Mouse (Mus musculus) embryo, embryonic 11.5 days (tissue): ENCODE data around the gene Ddx39b.
"Not testable (repeated sequence)": the region's sequence is repeated elsewhere in the genome, so short reads cannot be mapped to it uniquely, and the experiment has no call there.

Experiments used
- DNase-seq: peaks from one replicate; pipeline ENCODE4 v3.0.0-alpha.2; 2012; ENCODE audit warnings: low read depth, low spot score

Ddx39b gene

GRCm38 (mm10) chr17:35219601-35220041, 21.9 kb upstream of the Ddx39b start:
- no peak for DNase-seq

GRCm38 (mm10) chr17:35220156-35220952, 21.2 kb upstream of the Ddx39b start, which contains the start of gene Gm16181:
Gene Gm16181, plus strand, starts transcription at chr17:35220834.
- no peak for DNase-seq

- DNase-seq, result no peak
These were observed 19.2 kb upstream of the Ddx39b start for GRCm38 (mm10) chr17:35222299-35222698.

- no peak for DNase-seq
These were observed 16.9 kb upstream of the Ddx39b start for GRCm38 (mm10) chr17:35224641-35225040.

- no peak for DNase-seq
These were observed 16.1 kb upstream of the Ddx39b start for GRCm38 (mm10) chr17:35225456-35225855.

GRCm38 (mm10) chr17:35226561-35227046, 14.9 kb upstream of the Ddx39b start:
- DNase-seq, result no peak

GRCm38 (mm10) chr17:35231022-35231421, 10.5 kb upstream of the Ddx39b start:
- no peak for DNase-seq

- DNase-seq, result peak; percentile 69
These were observed 9.5 kb upstream of the Ddx39b start for GRCm38 (mm10) chr17:35232043-35232442.

- DNase-seq, result no peak
These were observed 8.9 kb upstream of the Ddx39b start for GRCm38 (mm10) chr17:35232659-35233058.

- DNase-seq, result no peak
These were observed 8.2 kb upstream of the Ddx39b start, which contains the start of gene Atp6v1g2 for GRCm38 (mm10) chr17:35233114-35233980. Gene Atp6v1g2, plus strand, starts transcription at chr17:35233660.

GRCm38 (mm10) chr17:35234090-35234489, 7.5 kb upstream of the Ddx39b start:
- not testable (repeated sequence) for DNase-seq

GRCm38 (mm10) chr17:35234903-35235302, 6.6 kb upstream of the Ddx39b start:
- no peak for DNase-seq

- peak; percentile 93 for DNase-seq
These were observed 5.7 kb upstream of the Ddx39b start, which contains the start of gene Nfkbil1 for GRCm38 (mm10) chr17:35235614-35236389. Gene Nfkbil1, minus strand, starts transcription at chr17:35235792.

- DNase-seq, result peak; percentile 88
These were observed 5.2 kb upstream of the Ddx39b start for GRCm38 (mm10) chr17:35236390-35236746.

GRCm38 (mm10) chr17:35236996-35237395, 4.5 kb upstream of the Ddx39b start:
- DNase-seq, result no peak

GRCm38 (mm10) chr17:35237504-35237903, 4.0 kb upstream of the Ddx39b start:
- DNase-seq, result no peak

GRCm38 (mm10) chr17:35239700-35240099, 1.8 kb upstream of the Ddx39b start:
- no peak for DNase-seq

GRCm38 (mm10) chr17:35240384-35241304, 902 bp upstream of the Ddx39b start:
- DNase-seq, result no peak

GRCm38 (mm10) chr17:35242015-35242941, 732 bp downstream of the Ddx39b start:
- DNase-seq, result peak; percentile 51
